7 mouse cellular contexts compared by ENCODE assay signal in genomic region chr8:122558671-122559349, GRCm38 (mm10). TPM values are rescaled to one million over a fixed set of nuclear protein-coding genes. Genes with fewer than 3 reads are reported as not detected.
DNase-seq lines count a peak whose midpoint lies in the region; ATAC-seq and TF ChIP-seq lines count a peak whose summit lies in the region.

No protein-coding gene starts in this region.

- peak overlapping the region; percentile 71 for H3K27ac ChIP-seq in kidney, embryonic 15.5 days
- peak overlapping the region; percentile 32; the same call in 1 of the 2 replicates for H3K27ac ChIP-seq in liver, embryonic 11.5 days (ENCODE audit: low read depth, low read length)
- no peak overlapping the region for H3K27ac ChIP-seq in stomach, postnatal 0 days (replicated peaks)

- no peaks in the 10 kb centered on the region for H3K27me3 ChIP-seq in kidney, embryonic 15.5 days
- H3K27me3 ChIP-seq in liver, embryonic 11.5 days (replicated peaks; ENCODE audit: control insufficient read depth, insufficient read depth, low read length), result no peaks in the 10 kb centered on the region
- H3K27me3 ChIP-seq in stomach, postnatal 0 days (ENCODE audit: control insufficient read depth, insufficient read depth, low read length), result no peaks in the 10 kb centered on the region

- H3K9me3 ChIP-seq in kidney, embryonic 15.5 days (replicated peaks), result no peaks in the 10 kb centered on the region
- H3K9me3 ChIP-seq in liver, embryonic 11.5 days (ENCODE audit: control insufficient read depth, low read length), result no peaks in the 10 kb centered on the region
- H3K9me3 ChIP-seq in stomach, postnatal 0 days (ENCODE audit: control insufficient read depth, low read length), result no peaks in the 10 kb centered on the region

- peak; percentile 46 for TF ChIP-seq CTCF in stomach, postnatal 0 days (IDR thresholded peaks at IDR 0.05; ENCODE audit: low read depth)

- no peak for TF ChIP-seq EP300 in stomach, postnatal 0 days (optimal IDR thresholded peaks at IDR 0.05)

- ATAC-seq in kidney, embryonic 15.5 days (replicated peaks; ENCODE audit: low FRiP score), result peak; percentile 50; the same call in 1 of the 2 replicates
- ATAC-seq in liver, embryonic 11.5 days (replicated peaks; ENCODE audit: low FRiP score), result no peak
- no peak; the same call in 1 of the 2 replicates for ATAC-seq in stomach, postnatal 0 days (ENCODE audit: low FRiP score, low TSS enrichment)

- no peak overlapping the region for H3K9ac ChIP-seq in kidney, embryonic 15.5 days
- H3K9ac ChIP-seq in liver, embryonic 11.5 days (ENCODE audit: low read depth, low read length), result no peak overlapping the region
- no peak overlapping the region for H3K9ac ChIP-seq in stomach, postnatal 0 days (ENCODE audit: low read length)

- no peak overlapping the region for H3K4me3 ChIP-seq in kidney, embryonic 15.5 days (replicated peaks)
- H3K4me3 ChIP-seq in liver, embryonic 11.5 days (ENCODE audit: low read depth, low read length), result no peak overlapping the region
- H3K4me3 ChIP-seq in stomach, postnatal 0 days (ENCODE audit: low read depth, low read length), result no peak overlapping the region

- no peaks in the 10 kb centered on the region for H3K36me3 ChIP-seq in kidney, embryonic 15.5 days
- H3K36me3 ChIP-seq in liver, embryonic 11.5 days (ENCODE audit: control insufficient read depth, insufficient read depth, low read length), result no peaks in the 10 kb centered on the region
- no peaks in the 10 kb centered on the region for H3K36me3 ChIP-seq in stomach, postnatal 0 days (ENCODE audit: control insufficient read depth, insufficient read depth, low read length)

- intact Hi-C loops in gastrocnemius, postnatal 14 days (cut with DNase I; ENCODE audit: low total_unique reads), result no loop called here

- WGBS in kidney, embryonic 15.5 days, result 18% methylated on average over 12 of the region's 12 CpGs
- 17% methylated on average over 12 of the region's 12 CpGs for WGBS in liver, embryonic 11.5 days
- WGBS in stomach, postnatal 0 days, result 17% methylated on average over 12 of the region's 12 CpGs

- no peak for DNase-seq in kidney, adult 9 months
- peak; percentile 75 for DNase-seq in embryo, embryonic 9.5 days (ENCODE audit: extremely low spot score)
- peak; percentile 37 for DNase-seq in liver, embryonic 11.5 days (ENCODE audit: low spot score)
- DNase-seq in stomach, postnatal 0 days (ENCODE audit: low spot score), result no peak
- DNase-seq in gastrocnemius, postnatal 14 days, result no peak
- no peak for DNase-seq in ovary, postnatal 36 days (ENCODE audit: low spot score)

- peaks cover 30% of the 10 kb centered on the region for H3K4me1 ChIP-seq in kidney, embryonic 15.5 days
- H3K4me1 ChIP-seq in liver, embryonic 11.5 days (replicated peaks; ENCODE audit: control insufficient read depth, insufficient read depth, low read length), result peaks cover 24% of the 10 kb centered on the region
- H3K4me1 ChIP-seq in stomach, postnatal 0 days (replicated peaks; ENCODE audit: control insufficient read depth, insufficient read depth), result peaks cover 3% of the 10 kb centered on the region; the same call in 1 of the 2 replicates

- H3K4me2 ChIP-seq in kidney, embryonic 15.5 days, result no peak overlapping the region
- no peak overlapping the region for H3K4me2 ChIP-seq in liver, embryonic 11.5 days
- no peak overlapping the region for H3K4me2 ChIP-seq in stomach, postnatal 0 days (replicated peaks; ENCODE audit: low read depth)

RNA-seq across cellular contexts. Expression of gene Piezo1, which starts 7.7 kb away (rescaled TPM):
- 13.2 and 17.8 TPM in 2 replicates for polyA plus RNA-seq in kidney, embryonic 15.5 days (2015; fragmentation: Nextera tagmentation; extraction: Ambion mirVana)
- 29.7 and 45.8 TPM in 2 replicates for polyA plus RNA-seq in liver, embryonic 11.5 days (2014; fragmentation: Nextera tagmentation; extraction: Ambion mirVana)
- 7.0 and 8.2 TPM in 2 replicates for polyA plus RNA-seq in stomach, postnatal 0 days (2015; fragmentation: Nextera tagmentation; extraction: Ambion mirVana)
- 10 to 100 TPM; 15.1 to 15.4 TPM for total RNA-seq in gastrocnemius, postnatal 14 days (2021)

RNA-seq across cellular contexts. Expression of gene Cdt1, which starts 9.0 kb away (rescaled TPM):
- polyA plus RNA-seq in kidney, embryonic 15.5 days (2015; fragmentation: Nextera tagmentation; extraction: Ambion mirVana), result 40.8 and 50.4 TPM in 2 replicates
- polyA plus RNA-seq in liver, embryonic 11.5 days (2014; fragmentation: Nextera tagmentation; extraction: Ambion mirVana), result 93.2 and 98.2 TPM in 2 replicates
- polyA plus RNA-seq in stomach, postnatal 0 days (2015; fragmentation: Nextera tagmentation; extraction: Ambion mirVana), result 11.8 TPM in 2 replicates
- total RNA-seq in gastrocnemius, postnatal 14 days (2021), result 1 to 10 TPM; 1.8 to 3.0 TPM

RNA-seq across cellular contexts. Expression of gene Aprt, which starts 17.9 kb away (rescaled TPM):
- 333 and 353 TPM in 2 replicates for polyA plus RNA-seq in kidney, embryonic 15.5 days (2015; fragmentation: Nextera tagmentation; extraction: Ambion mirVana)
- 400 and 425 TPM in 2 replicates for polyA plus RNA-seq in liver, embryonic 11.5 days (2014; fragmentation: Nextera tagmentation; extraction: Ambion mirVana)
- 311 and 314 TPM in 2 replicates for polyA plus RNA-seq in stomach, postnatal 0 days (2015; fragmentation: Nextera tagmentation; extraction: Ambion mirVana)
- 10 to 100 TPM; 40.1 to 44.1 TPM for total RNA-seq in gastrocnemius, postnatal 14 days (2021)

RNA-seq across cellular contexts. Expression of gene Galns, which starts 52.5 kb away (rescaled TPM):
- polyA plus RNA-seq in kidney, embryonic 15.5 days (2015; fragmentation: Nextera tagmentation; extraction: Ambion mirVana), result 14.0 and 16.0 TPM in 2 replicates
- polyA plus RNA-seq in liver, embryonic 11.5 days (2014; fragmentation: Nextera tagmentation; extraction: Ambion mirVana), result 6.5 and 6.6 TPM in 2 replicates
- polyA plus RNA-seq in stomach, postnatal 0 days (2015; fragmentation: Nextera tagmentation; extraction: Ambion mirVana), result 8.2 TPM in 2 replicates
- total RNA-seq in gastrocnemius, postnatal 14 days (2021), result 1 to 10 TPM; 2.9 to 3.6 TPM

RNA-seq across cellular contexts. Expression of gene Trappc2l, which starts 52.6 kb away (rescaled TPM):
- 51.8 and 54.8 TPM in 2 replicates for polyA plus RNA-seq in kidney, embryonic 15.5 days (2015; fragmentation: Nextera tagmentation; extraction: Ambion mirVana)
- 40.3 and 44.6 TPM in 2 replicates for polyA plus RNA-seq in liver, embryonic 11.5 days (2014; fragmentation: Nextera tagmentation; extraction: Ambion mirVana)
- 48.0 and 49.5 TPM in 2 replicates for polyA plus RNA-seq in stomach, postnatal 0 days (2015; fragmentation: Nextera tagmentation; extraction: Ambion mirVana)
- 10 to 100 TPM; 47.5 TPM for total RNA-seq in gastrocnemius, postnatal 14 days (2021)

Comparison
In these comparisons a context has a peak if more than half of its experiments do, and no peak if none do; other contexts are left out.
1. DNase-seq: peak in embryo, embryonic 9.5 days (single experiment) and liver, embryonic 11.5 days (single experiment); none in kidney, adult 9 months (single experiment), stomach, postnatal 0 days (single experiment), gastrocnemius, postnatal 14 days (single experiment) and ovary, postnatal 36 days (single experiment).